Mouse (Mus musculus) stomach, postnatal 0 days (tissue): Measurements from ENCODE around the gene Hdhd5. TPM values are rescaled to one million over a fixed set of nuclear protein-coding genes. Genes with fewer than 3 reads are reported as not detected.

ENCODE experiments used
- ATAC-seq: fragments of 200-750 bp; cut with Nextera tagmentation; 2 replicates; pipeline ENCODE4 v1.8.0; 2017; ENCODE audit not compliant: low FRiP score, low TSS enrichment
- DNase-seq: peaks from one replicate; pipeline ENCODE4 v3.0.0-alpha.2; 2016; ENCODE audit warnings: low spot score
- H3K27ac ChIP-seq: fragments of 300-500 bp; sonication (generic); replicated peaks from 2 replicates; pipeline ENCODE4 v1.5.1; 2014; ENCODE audit warnings: mild to moderate bottlenecking, control low read depth
- H3K27me3 ChIP-seq: fragments of 300-500 bp; sonication (generic); 2 replicates; pipeline ENCODE4 v1.6.1; 2014; ENCODE audit warnings: low read length; ENCODE audit not compliant: control insufficient read depth, insufficient read depth
- H3K36me3 ChIP-seq: fragments of 300-500 bp; sonication (generic); 2 replicates; pipeline ENCODE4 v1.6.1; 2014; ENCODE audit warnings: low read length, mixed read lengths; ENCODE audit not compliant: control insufficient read depth, insufficient read depth
- H3K4me1 ChIP-seq: fragments of 300-500 bp; sonication (generic); replicated peaks from 2 replicates; pipeline ENCODE4 v1.6.1; 2014; ENCODE audit warnings: antibody characterized with exemption; ENCODE audit not compliant: control insufficient read depth, insufficient read depth
- H3K4me2 ChIP-seq: fragments of 300-500 bp; sonication (generic); replicated peaks from 2 replicates; pipeline ENCODE4 v1.6.1; 2014; ENCODE audit warnings: low read depth, mild to moderate bottlenecking, control low read depth, moderate library complexity
- H3K4me3 ChIP-seq: fragments of 300-500 bp; sonication (generic); 2 replicates; pipeline ENCODE4 v1.5.1; 2014; ENCODE audit warnings: low read depth, low read length, control low read depth
- H3K9ac ChIP-seq: fragments of 300-500 bp; sonication (generic); 2 replicates; pipeline ENCODE4 v1.6.1; 2014; ENCODE audit warnings: mild to moderate bottlenecking, low read length, control low read depth, mixed read lengths
- H3K9me3 ChIP-seq: fragments of 300-500 bp; sonication (generic); 2 replicates; pipeline ENCODE4 v1.6.1; 2016; ENCODE audit warnings: low read length; ENCODE audit not compliant: control insufficient read depth
- CTCF ChIP-seq: IDR thresholded peaks from 2 replicates; pipeline ENCODE4 v1.5.1; 2016; ENCODE audit warnings: antibody characterized with exemption, low read depth, mild to moderate bottlenecking, moderate library complexity
- EP300 ChIP-seq: optimal IDR thresholded peaks from 2 replicates; pipeline ENCODE3; 2016; ENCODE audit warnings: antibody characterized with exemption
- WGBS: fragments of 180-500 bp; shearing (Covaris S2); extraction: QIAGEN DNeasy Blood & Tissue Kit; methylation state at CpG from one replicate; pipeline ENCODE4 v1.1.7; 2014; 5-methylcytosine and 5-hydroxymethylcytosine counted together
- polyA plus RNA-seq: library from polyadenylated mRNA; unstranded; fragments of >200 nt; fragmentation: Nextera tagmentation; extraction: Ambion mirVana; gene quantifications from 2 replicates; pipeline ENCODE4 v1.2.1, GENCODE M21; 2015

The Hdhd5 gene
- polyA plus RNA-seq, 1 experiment from 2014 or later = 8.5 TPM

- no peak for ATAC-seq
- H3K4me1 ChIP-seq = no peaks in the 10 kb centered on the region
Measured at GRCm38 (mm10) chr6:120509975-120510374, 21.1 kb downstream of the Hdhd5 start.

GRCm38 (mm10) chr6:120508645-120509044 is 22.5 kb downstream of the Hdhd5 start:
- Histone ChIP-seq H3K36me3 (no peaks in the 10 kb centered on the region; the same call in 1 of the 2 replicates), H3K4me1 (no peaks in the 10 kb centered on the region), H3K27me3 (no peaks in the 10 kb centered on the region), H3K9me3 (no peaks in the 10 kb centered on the region), H3K9ac (no peak overlapping the region), H3K4me3 (no peak overlapping the region), H3K4me2 (no peak overlapping the region), H3K27ac (no peak overlapping the region)
- WGBS = 69% methylated on average over 4 of the region's 4 CpGs
- no peak for TF ChIP-seq CTCF
- no peak for TF ChIP-seq EP300
- ATAC-seq (no peak), DNase-seq (no peak)

More at GRCm38 (mm10) chr6:120509975-120510374, 21.1 kb downstream of the Hdhd5 start:
- Histone ChIP-seq H3K4me3 (no peak overlapping the region), H3K27ac (no peak overlapping the region), H3K9ac (no peak overlapping the region), H3K36me3 (no peaks in the 10 kb centered on the region; the same call in none of the 2 replicates), H3K9me3 (no peaks in the 10 kb centered on the region), H3K4me2 (no peak overlapping the region), H3K27me3 (no peaks in the 10 kb centered on the region)
- DNase-seq = no peak
- 68% methylated on average over 7 of the region's 7 CpGs for WGBS
- TF ChIP-seq CTCF = no peak
- no peak for TF ChIP-seq EP300

- WGBS = 70% methylated on average over 4 of the region's 4 CpGs
- Histone ChIP-seq H3K27ac (no peak overlapping the region), H3K9me3 (no peaks in the 10 kb centered on the region), H3K36me3 (no peaks in the 10 kb centered on the region; the same call in 1 of the 2 replicates), H3K27me3 (no peaks in the 10 kb centered on the region), H3K4me3 (no peak overlapping the region), H3K4me1 (no peaks in the 10 kb centered on the region), H3K4me2 (no peak overlapping the region), H3K9ac (no peak overlapping the region)
- DNase-seq = no peak
- ATAC-seq = no peak
- TF ChIP-seq EP300 (no peak), CTCF (no peak)
Measured at GRCm38 (mm10) chr6:120505531-120505930, 25.6 kb downstream of the Hdhd5 start.

- ATAC-seq = no peak
- no peaks in the 10 kb centered on the region; the same call in 1 of the 2 replicates for H3K36me3 ChIP-seq
- H3K27ac ChIP-seq = no peak overlapping the region
- no peak overlapping the region for H3K4me2 ChIP-seq
- WGBS = 72% methylated on average over 3 of the region's 3 CpGs
- 0 out of 2 replicates have a peak, but pooled peaks cover 2% of the 10 kb centered on the region for H3K9me3 ChIP-seq
- H3K4me3 ChIP-seq = no peak overlapping the region
- H3K4me1 ChIP-seq = no peaks in the 10 kb centered on the region
- TF ChIP-seq EP300 = no peak
- no peak for TF ChIP-seq CTCF
- no peak overlapping the region for H3K9ac ChIP-seq
- H3K27me3 ChIP-seq = no peaks in the 10 kb centered on the region
- DNase-seq = no peak
Measured at GRCm38 (mm10) chr6:120504051-120504450, 27.1 kb downstream of the Hdhd5 start.

GRCm38 (mm10) chr6:120496544-120496943 is 34.6 kb downstream of the Hdhd5 start:
- no peak for ATAC-seq
- H3K4me3 ChIP-seq = no peak overlapping the region
- no peak overlapping the region for H3K9ac ChIP-seq
- TF ChIP-seq CTCF (no peak), EP300 (no peak)
- no peaks in the 10 kb centered on the region for H3K36me3 ChIP-seq
- no peak overlapping the region for H3K27ac ChIP-seq
- H3K27me3 ChIP-seq = peaks cover 7% of the 10 kb centered on the region
- WGBS = 50% methylated on average over 3 of the region's 3 CpGs
- DNase-seq = no peak
- H3K4me1 ChIP-seq = no peaks in the 10 kb centered on the region
- 0 out of 2 replicates have a peak, but pooled peaks cover 2% of the 10 kb centered on the region for H3K9me3 ChIP-seq
- no peak overlapping the region for H3K4me2 ChIP-seq

- no peaks in the 10 kb centered on the region for H3K9me3 ChIP-seq
- DNase-seq = peak; percentile 59
- ATAC-seq = peak; percentile 35; the same call in 1 of the 2 replicates
- TF ChIP-seq EP300 (no peak), CTCF (no peak)
- peak within 1 kb of the TSS; percentile 97 for H3K4me2 ChIP-seq
- peak within 1 kb of the TSS; percentile 53 for H3K9ac ChIP-seq
- under 1% methylated on average over 50 of the region's 84 CpGs for WGBS
- peak within 1 kb of the TSS; percentile 60 for H3K4me3 ChIP-seq
- H3K27ac ChIP-seq = no peak within 1 kb of the TSS
- no peaks in the 10 kb centered on the region for H3K4me1 ChIP-seq
- no peaks in the 10 kb centered on the region for H3K36me3 ChIP-seq
- peaks cover 7% of the 10 kb centered on the region for H3K27me3 ChIP-seq
Measured at GRCm38 (mm10) chr6:120493374-120494181, 37.5 kb downstream of the Hdhd5 start, which contains the start of gene Tmem121b. Tmem121b (minus strand) TSS chr6:120493807.
